Comparison of ENCODE assay signal across 18 mouse cellular contexts in genomic region chr9:9290767-9291166, GRCm38 (mm10). TPM values are rescaled to one million over a fixed set of nuclear protein-coding genes. Genes with fewer than 3 reads are reported as not detected.
DNase-seq lines count a peak whose midpoint lies in the region; ATAC-seq and TF ChIP-seq lines count a peak whose summit lies in the region.
"Had no signal": no experiment of that assay in that cellular context is flagged by ENCODE, and none has a peak within 500 bp of the region (broad histone marks: within the 10 kb centered on the region; RNA-seq: fewer than 3 reads in every experiment).

No protein-coding gene starts in this region.

- H3K9ac ChIP-seq in kidney, embryonic 14.5 days (ENCODE audit: low read depth, low read length), result no peak overlapping the region
- H3K9ac ChIP-seq: lung, embryonic 15.5 days had no signal

- 25% methylated on average over 3 of the region's 3 CpGs for WGBS in kidney, embryonic 14.5 days
- 17% methylated on average over 3 of the region's 3 CpGs for WGBS in large intestine, adult 2 months
- 59% methylated on average over 3 of the region's 3 CpGs for WGBS in thymus, adult 2 months

- no peak overlapping the region for H3K4me3 ChIP-seq in kidney, embryonic 14.5 days (ENCODE audit: low read length)
- H3K4me3 ChIP-seq in thymus, adult 2 months (ENCODE audit: control insufficient read depth, insufficient read depth, low read length), result no peak overlapping the region
- H3K4me3 ChIP-seq: hindbrain, embryonic 10.5 days; lung, embryonic 15.5 days had no signal

- H3K27me3 ChIP-seq in kidney, embryonic 14.5 days (ENCODE audit: control insufficient read depth, insufficient read depth, low read length), result no peaks in the 10 kb centered on the region
- H3K27me3 ChIP-seq in thymus, adult 2 months (ENCODE audit: control insufficient read depth, insufficient read depth, low read length), result no peaks in the 10 kb centered on the region
- H3K27me3 ChIP-seq: lung, embryonic 15.5 days had no signal

- H3K36me3 ChIP-seq in kidney, embryonic 14.5 days (ENCODE audit: control insufficient read depth, insufficient read depth, low read length), result no peaks in the 10 kb centered on the region
- no peaks in the 10 kb centered on the region for H3K36me3 ChIP-seq in thymus, adult 2 months (ENCODE audit: control insufficient read depth, insufficient read depth, low read length)
- H3K36me3 ChIP-seq: hindbrain, embryonic 10.5 days; lung, embryonic 15.5 days had no signal

- no peak overlapping the region for H3K4me2 ChIP-seq in kidney, embryonic 14.5 days (replicated peaks; ENCODE audit: low read depth, low read length)
- H3K4me2 ChIP-seq: lung, embryonic 15.5 days had no signal

- 0 out of 2 replicates have a peak, but pooled peaks have one; percentile 46 for ATAC-seq in kidney, embryonic 14.5 days (ENCODE audit: low FRiP score, low TSS enrichment)
- ATAC-seq: midbrain, embryonic 16.5 days had no signal

- no peak for TF ChIP-seq POLR2A in thymus, adult 2 months (IDR thresholded peaks at IDR 0.05; ENCODE audit: control insufficient read depth, extremely low read depth, insufficient read depth, low read length, poor library complexity)

- no peaks in the 10 kb centered on the region for H3K9me3 ChIP-seq in kidney, embryonic 14.5 days (ENCODE audit: control insufficient read depth, low read length)
- H3K9me3 ChIP-seq: hindbrain, embryonic 10.5 days; lung, embryonic 15.5 days had no signal

- H3K4me1 ChIP-seq in kidney, embryonic 14.5 days (ENCODE audit: control insufficient read depth, insufficient read depth, low read length), result no peaks in the 10 kb centered on the region
- no peaks in the 10 kb centered on the region for H3K4me1 ChIP-seq in thymus, adult 2 months (replicated peaks; ENCODE audit: control insufficient read depth, insufficient read depth, low read length)
- H3K4me1 ChIP-seq: hindbrain, embryonic 10.5 days; lung, embryonic 15.5 days had no signal

- TF ChIP-seq CTCF in thymus, adult 2 months (IDR thresholded peaks at IDR 0.05; ENCODE audit: borderline replicate concordance, control insufficient read depth, extremely low read depth, insufficient read depth, low read length, poor library complexity), result no peak

- no peak for DNase-seq in kidney, postnatal 4 days
- peak; percentile 6 for DNase-seq in urinary bladder, postnatal 14 days (ENCODE audit: low spot score)
- no peak for DNase-seq in urinary bladder, postnatal 25 days (ENCODE audit: low spot score)
- DNase-seq in large intestine, adult 2 months (ENCODE audit: low read depth, low spot score), result peak; percentile 38
- DNase-seq in left cerebral cortex, postnatal 36 days (ENCODE audit: low spot score in 2 of 2), result no peak
- no peak for DNase-seq in thymus, adult 2 months
- DNase-seq in adrenal gland, adult 8-10 months, result no peak
- DNase-seq: adrenal gland, postnatal 10 days; cerebellum, adult 8-10 months; gastrocnemius, postnatal 10 days; kidney, postnatal 14 days; right cerebral cortex, adult 18-20 months; thymus, postnatal 36 days had no signal

- intact Hi-C loops in left cerebral cortex, postnatal 36 days (cut with DNase I), result no loop called here

- H3K27ac ChIP-seq in kidney, embryonic 14.5 days (ENCODE audit: low read depth, low read length), result no peak overlapping the region
- no peak overlapping the region for H3K27ac ChIP-seq in thymus, adult 2 months (ENCODE audit: control insufficient read depth, insufficient read depth, low read length)
- H3K27ac ChIP-seq: hindbrain, embryonic 10.5 days; lung, embryonic 15.5 days had no signal

RNA-seq across cellular contexts. Expression of gene Arhgap42, which starts 51.9 kb away (rescaled TPM):
- polyA plus RNA-seq in kidney, embryonic 14.5 days (2014; fragmentation: Nextera tagmentation; extraction: Ambion mirVana), result 27.0 and 43.4 TPM in 2 replicates
- 5.0 and 9.1 TPM in 2 replicates for polyA plus RNA-seq in large intestine, adult 2 months (2012; rRNA removed)
- 10 to 100 TPM; 14.5 to 15.4 TPM for total RNA-seq in left cerebral cortex, postnatal 36 days (2021)
- 2.3 and 2.9 TPM in 2 replicates for polyA plus RNA-seq in thymus, adult 2 months (2012; rRNA removed)
- 10 to 100 TPM; 20.5 to 41.4 (median 27.8) TPM for total RNA-seq in adrenal gland, adult 8-10 months (2022)
- total RNA-seq: megakaryocyte-erythroid progenitor cell, adult 5-6 weeks had no signal

Comparison
In these comparisons a context has a peak if more than half of its experiments do, and no peak if none do; other contexts are left out.
1. DNase-seq: peak in urinary bladder, postnatal 14 days (single experiment) and large intestine, adult 2 months (single experiment); none in kidney, postnatal 4 days (0 of 2), urinary bladder, postnatal 25 days (single experiment), left cerebral cortex, postnatal 36 days (0 of 2), thymus, adult 2 months (single experiment) and adrenal gland, adult 8-10 months (single experiment).